Mouse (Mus musculus) E14TG2a.4 (cell line): Measurements from ENCODE around the gene Retnlb.

Source experiments
- CTCF ChIP-seq: conservative IDR thresholded peaks from 2 replicates; pipeline ENCODE4 v1.5.1; 2014; ENCODE audit warnings: low read length
- NANOG ChIP-seq: IDR thresholded peaks from 2 replicates; pipeline ENCODE4 v1.6.1; 2014; ENCODE audit warnings: borderline replicate concordance, low read length, mixed read lengths

GRCm38 (mm10) chr16:48806521-48806920 is 10.1 kb upstream of the Retnlb start:
- TF ChIP-seq CTCF (no peak), NANOG (no peak)
